Mouse (Mus musculus): ENCODE measurements around the gene Cap2. TPM values are rescaled to one million over a fixed set of nuclear protein-coding genes. Genes with fewer than 3 reads are reported as not detected.

The Cap2 gene
- 1.4 TPM for polyA plus RNA-seq (2014; fragmentation: Illumina TruSeq; extraction: RNeasy Lipid Tissue Mini Kit (QIAGEN cat#74804); ENCODE audit: low read depth, low replicate concordance)

DNA sequence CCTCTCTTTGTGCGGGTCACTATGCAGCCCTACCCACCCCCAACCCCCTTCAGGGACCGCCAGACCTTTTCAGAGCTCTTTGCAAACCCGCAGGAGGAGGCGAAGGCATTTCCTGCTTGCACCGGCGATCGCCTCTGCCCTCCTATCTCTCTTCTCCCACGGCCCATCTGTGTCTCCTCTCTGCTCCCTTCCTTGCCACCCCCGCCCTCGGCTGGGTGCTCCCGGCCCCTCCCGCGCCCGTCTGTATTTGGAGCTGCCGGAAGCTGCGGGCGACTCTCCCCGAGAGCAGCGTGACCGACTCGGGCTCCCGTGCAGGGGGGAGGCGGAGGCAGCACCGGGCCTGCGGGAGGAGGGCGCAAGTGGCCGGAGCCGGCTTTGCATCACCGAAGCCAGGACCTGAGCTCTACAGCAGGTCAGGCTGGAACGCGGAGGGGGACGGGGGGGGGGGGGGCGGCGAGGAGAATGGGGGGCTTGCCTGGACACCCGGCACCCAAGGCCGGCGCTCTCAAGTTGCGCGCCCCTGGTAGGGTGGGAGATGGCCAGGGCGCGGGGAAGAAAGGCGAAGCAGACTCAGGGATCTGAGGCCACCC is at the start of gene Cap2:
TSS of gene Cap2 (plus strand) at position 49 of the 590 bp plus-strand sequence.

DNA sequence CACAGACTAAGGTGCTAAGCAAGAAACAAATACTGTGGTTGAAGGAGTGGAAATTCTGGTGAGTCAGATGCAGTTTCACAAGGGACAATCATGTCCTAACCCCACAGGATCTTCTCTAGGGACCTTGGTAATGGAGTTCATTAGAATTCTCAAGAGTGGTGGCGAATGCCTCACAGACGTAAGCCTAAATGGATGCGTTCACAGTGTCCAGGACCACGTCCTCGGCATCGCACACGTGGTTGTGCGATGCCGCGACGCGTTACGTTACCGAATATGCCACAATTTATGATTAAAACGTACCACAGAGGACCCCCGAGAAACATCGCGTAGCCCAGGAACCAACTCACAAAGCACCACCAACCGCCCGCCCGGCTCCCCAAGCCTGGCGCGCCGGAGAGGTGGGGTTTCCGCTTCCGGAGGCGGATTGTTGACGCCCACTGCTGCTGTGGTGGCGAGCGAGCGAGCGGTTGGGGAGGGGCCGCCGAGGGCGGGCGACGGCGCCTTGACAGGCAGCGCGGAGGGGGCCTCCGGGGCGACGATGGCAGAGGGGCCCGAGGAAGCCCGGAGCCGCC is 167.5 kb downstream of the Cap2 start, which contains the start of gene Fam8a1:
TSS of gene Fam8a1 (plus strand) at position 475 of the 572 bp plus-strand sequence.

Other genes starting within 250 kb of the Cap2 start
- not detected for gene Stmnd1, start 228.1 kb upstream of the Cap2 start, polyA plus RNA-seq (2014; fragmentation: Illumina TruSeq; extraction: RNeasy Lipid Tissue Mini Kit (QIAGEN cat#74804); ENCODE audit: low read depth, low replicate concordance)
- 0.65 TPM for gene Rbm24, start 83.4 kb upstream of the Cap2 start, polyA plus RNA-seq (2014; fragmentation: Illumina TruSeq; extraction: RNeasy Lipid Tissue Mini Kit (QIAGEN cat#74804); ENCODE audit: low read depth, low replicate concordance)
- gene Fam8a1, start 167.7 kb downstream of the Cap2 start, polyA plus RNA-seq (2014; fragmentation: Illumina TruSeq; extraction: RNeasy Lipid Tissue Mini Kit (QIAGEN cat#74804); ENCODE audit: low read depth, low replicate concordance): 235 TPM
- gene Nup153, start 226.1 kb downstream of the Cap2 start, polyA plus RNA-seq (2014; fragmentation: Illumina TruSeq; extraction: RNeasy Lipid Tissue Mini Kit (QIAGEN cat#74804); ENCODE audit: low read depth, low replicate concordance): 72.1 TPM

Data from kidney, adult 10 weeks (tissue).